Mouse (Mus musculus): ENCODE data around the gene Vps29.

DNA sequence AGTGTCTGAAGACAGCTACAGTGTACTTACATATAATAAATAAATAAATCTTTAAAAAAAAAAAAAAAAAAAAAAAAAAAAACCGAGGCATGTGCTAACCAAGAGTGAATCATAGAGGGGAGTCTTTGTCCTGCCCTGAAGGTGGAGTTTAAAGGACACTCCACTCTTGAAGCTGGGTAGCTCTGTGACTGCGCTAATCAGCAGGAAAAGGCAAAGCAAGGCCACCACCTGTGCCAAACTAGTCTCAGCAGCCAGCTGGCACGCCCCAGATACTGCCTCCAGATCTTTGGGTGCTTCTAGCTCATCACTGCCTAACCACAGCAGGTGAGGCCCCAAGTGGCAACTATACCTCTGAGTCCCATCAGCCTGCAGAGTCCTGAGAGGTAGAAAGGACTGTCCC is 19.5 kb upstream of the Vps29 start:
- TF ChIP-seq CHD2 (IDR thresholded peaks at IDR 0.05; ENCODE audit: low read depth, low read length) (no peak), MAFK (IDR thresholded peaks at IDR 0.05; ENCODE audit: insufficient read depth, low read depth, low read length) (no peak)

All from ES-E14 (cell line).